Mouse (Mus musculus): ENCODE measurements around the gene Tas2r138.

- TF ChIP-seq CTCF (IDR thresholded peaks at IDR 0.05; ENCODE audit: low read depth) (no peak), EP300 (IDR thresholded peaks at IDR 0.05; ENCODE audit: low read depth) (no peak)
Measured at GRCm38 (mm10) chr6:40594804-40595550, 18.1 kb downstream of the Tas2r138 start.
